Mouse (Mus musculus): ENCODE results near the gene Abhd18. TPM values are rescaled to one million over a fixed set of nuclear protein-coding genes. Genes with fewer than 3 reads are reported as not detected.
"Not testable (repeated sequence)": the region's sequence is repeated elsewhere in the genome, so short reads cannot be mapped to it uniquely, and the experiment has no call there.

Gene Abhd18
- total and polyA plus RNA-seq, 2 experiments, result 4.8 to 29.4 TPM

- DNase-seq (ENCODE audit: extremely low read depth, low read depth, low spot score), result peak; percentile 92
- WGBS, result under 1% methylated on average over 37 of the region's 38 CpGs
- not testable (repeated sequence) for H3K36me3 ChIP-seq (ENCODE audit: control insufficient read depth, insufficient read depth, low read length); H3K27me3 ChIP-seq (ENCODE audit: control insufficient read depth, insufficient read depth, low read length); H3K79me2 ChIP-seq (ENCODE audit: control insufficient read depth, insufficient read depth, low read length); H3K4me1 ChIP-seq (ENCODE audit: control insufficient read depth, insufficient read depth, low read length)
- Histone ChIP-seq H3K9ac (ENCODE audit: low read depth, low read length) (peak overlapping the region; percentile 87), H3K27ac (replicated peaks; ENCODE audit: insufficient read depth, low read depth, low read length) (peak overlapping the region; percentile 79), H3K4me3 (ENCODE audit: insufficient read depth, low read depth, low read length) (peak overlapping the region; percentile 87)
- TF ChIP-seq POLR2A (IDR thresholded peaks at IDR 0.05; ENCODE audit: extremely low read depth, insufficient read depth, low read length) (0 out of 2 replicates have a peak, but pooled peaks have one; percentile 41), CTCF (IDR thresholded peaks at IDR 0.05; ENCODE audit: low read depth, low read length) (peak; percentile 53)
Observed at GRCm38 (mm10) chr3:40893816-40894258, 47.1 kb downstream of the Abhd18 start.

- H3K79me2 ChIP-seq (ENCODE audit: control insufficient read depth, insufficient read depth, low read length); H3K4me1 ChIP-seq (ENCODE audit: control insufficient read depth, insufficient read depth, low read length); H3K27me3 ChIP-seq (ENCODE audit: control insufficient read depth, insufficient read depth, low read length); DNase-seq (ENCODE audit: extremely low read depth, low read depth, low spot score); H3K36me3 ChIP-seq (ENCODE audit: control insufficient read depth, insufficient read depth, low read length): not testable (repeated sequence)
- Histone ChIP-seq H3K27ac (replicated peaks; ENCODE audit: insufficient read depth, low read depth, low read length) (peak overlapping the region; percentile 98), H3K9ac (ENCODE audit: low read depth, low read length) (peak overlapping the region; percentile 98), H3K4me3 (ENCODE audit: insufficient read depth, low read depth, low read length) (peak overlapping the region; percentile 99)
- WGBS, result 0% methylated on average over 23 of the region's 24 CpGs
Observed at GRCm38 (mm10) chr3:40894336-40894735, 47.6 kb downstream of the Abhd18 start.

- not testable (repeated sequence) for DNase-seq (ENCODE audit: extremely low read depth, low read depth, low spot score); H3K27me3 ChIP-seq (ENCODE audit: control insufficient read depth, insufficient read depth, low read length); H3K4me3 ChIP-seq (ENCODE audit: insufficient read depth, low read depth, low read length); H3K79me2 ChIP-seq (ENCODE audit: control insufficient read depth, insufficient read depth, low read length); H3K27ac ChIP-seq (replicated peaks; ENCODE audit: insufficient read depth, low read depth, low read length); H3K4me1 ChIP-seq (ENCODE audit: control insufficient read depth, insufficient read depth, low read length); H3K9ac ChIP-seq (ENCODE audit: low read depth, low read length)
- WGBS, result 96% methylated on average over 5 of the region's 10 CpGs
- H3K36me3 ChIP-seq (ENCODE audit: control insufficient read depth, insufficient read depth, low read length), result peaks cover 15% of the 10 kb centered on the region
Observed at GRCm38 (mm10) chr3:40902443-40902842, 55.7 kb downstream of the Abhd18 start, which contains the start of gene 1700034I23Rik. Gene 1700034I23Rik (minus strand): TSS chr3:40902543.

GRCm38 (mm10) chr3:40938189-40938588 is 91.4 kb downstream of the Abhd18 start:
- H3K9ac ChIP-seq (ENCODE audit: low read depth, low read length), result no peak overlapping the region
- 21% methylated on average over 5 of the region's 5 CpGs for whole genome bisulfite sequencing
- DNase-seq (ENCODE audit: extremely low read depth, low read depth, low spot score), result peak; percentile 75
- H3K4me3 ChIP-seq (ENCODE audit: insufficient read depth, low read depth, low read length), result no peak overlapping the region
- TF ChIP-seq CTCF (IDR thresholded peaks at IDR 0.05; ENCODE audit: low read depth, low read length), result no peak
- TF ChIP-seq POLR2A (IDR thresholded peaks at IDR 0.05; ENCODE audit: extremely low read depth, insufficient read depth, low read length), result no peak
- peaks cover 9% of the 10 kb centered on the region for H3K4me1 ChIP-seq (ENCODE audit: control insufficient read depth, insufficient read depth, low read length)
- peaks cover 22% of the 10 kb centered on the region for H3K36me3 ChIP-seq (ENCODE audit: control insufficient read depth, insufficient read depth, low read length)
- no peaks in the 10 kb centered on the region; the same call in 1 of the 2 replicates for H3K79me2 ChIP-seq (ENCODE audit: control insufficient read depth, insufficient read depth, low read length)
- H3K27ac ChIP-seq (replicated peaks; ENCODE audit: insufficient read depth, low read depth, low read length), result peak overlapping the region; percentile 34
- H3K27me3 ChIP-seq (ENCODE audit: control insufficient read depth, insufficient read depth, low read length), result no peaks in the 10 kb centered on the region

- peak overlapping the region; percentile 79 for H3K27ac ChIP-seq (replicated peaks; ENCODE audit: insufficient read depth, low read depth, low read length)
- peaks cover 19% of the 10 kb centered on the region for H3K36me3 ChIP-seq (ENCODE audit: control insufficient read depth, insufficient read depth, low read length)
- TF ChIP-seq CTCF (IDR thresholded peaks at IDR 0.05; ENCODE audit: low read depth, low read length), result no peak
- peaks cover 11% of the 10 kb centered on the region for H3K4me1 ChIP-seq (ENCODE audit: control insufficient read depth, insufficient read depth, low read length)
- 72% methylated on average over 4 of the region's 4 CpGs for WGBS
- H3K27me3 ChIP-seq (ENCODE audit: control insufficient read depth, insufficient read depth, low read length), result no peaks in the 10 kb centered on the region
- no peak overlapping the region for H3K9ac ChIP-seq (ENCODE audit: low read depth, low read length)
- no peaks in the 10 kb centered on the region; the same call in 1 of the 2 replicates for H3K79me2 ChIP-seq (ENCODE audit: control insufficient read depth, insufficient read depth, low read length)
- no peak overlapping the region for H3K4me3 ChIP-seq (ENCODE audit: insufficient read depth, low read depth, low read length)
- peak; percentile 92 for DNase-seq (ENCODE audit: extremely low read depth, low read depth, low spot score)
Observed at GRCm38 (mm10) chr3:40938592-40938991, 91.8 kb downstream of the Abhd18 start.

- peak overlapping the region; percentile 79 for H3K27ac ChIP-seq (replicated peaks; ENCODE audit: insufficient read depth, low read depth, low read length)
- no peaks in the 10 kb centered on the region for H3K27me3 ChIP-seq (ENCODE audit: control insufficient read depth, insufficient read depth, low read length)
- no peak for TF ChIP-seq POLR2A (IDR thresholded peaks at IDR 0.05; ENCODE audit: extremely low read depth, insufficient read depth, low read length)
- TF ChIP-seq CTCF (IDR thresholded peaks at IDR 0.05; ENCODE audit: low read depth, low read length), result no peak
- H3K4me3 ChIP-seq (ENCODE audit: insufficient read depth, low read depth, low read length), result no peak overlapping the region
- H3K9ac ChIP-seq (ENCODE audit: low read depth, low read length), result no peak overlapping the region
- H3K36me3 ChIP-seq (ENCODE audit: control insufficient read depth, insufficient read depth, low read length), result peaks cover 15% of the 10 kb centered on the region
- DNase-seq (ENCODE audit: extremely low read depth, low read depth, low spot score), result peak; percentile 82
- H3K4me1 ChIP-seq (ENCODE audit: control insufficient read depth, insufficient read depth, low read length), result peaks cover 11% of the 10 kb centered on the region
- H3K79me2 ChIP-seq (ENCODE audit: control insufficient read depth, insufficient read depth, low read length), result no peaks in the 10 kb centered on the region; the same call in 1 of the 2 replicates
Observed at GRCm38 (mm10) chr3:40939019-40939418, 92.2 kb downstream of the Abhd18 start.

Data from liver, adult 2 months (tissue).